In the genomic region with DNA sequence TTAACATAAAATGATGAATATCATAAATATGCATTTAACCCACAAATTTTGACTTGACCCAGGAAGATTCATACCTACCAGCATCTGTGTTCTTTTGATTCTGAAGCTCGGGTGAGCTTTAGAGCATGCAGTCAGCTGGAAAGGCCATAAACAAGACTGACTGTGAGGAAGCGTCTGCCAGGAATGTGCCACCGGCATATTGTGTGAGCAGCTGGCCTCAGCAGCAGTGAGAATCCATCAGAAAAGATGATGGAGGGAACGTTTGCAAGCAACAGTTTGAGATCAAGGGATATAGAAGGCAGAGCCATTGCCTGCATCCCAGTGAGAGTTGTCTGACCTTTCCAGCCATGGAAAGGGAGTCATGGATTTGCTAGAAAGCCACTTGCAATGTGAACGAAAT, we compare ENCODE assay signal across 12 mouse cellular contexts.
A peak's percentile ranks its signal among the peaks of the same experiment; 100 is the strongest.
DNase-seq lines count a peak whose midpoint lies in the region; ATAC-seq lines count a peak whose summit lies in the region.
"Had no signal": no experiment of that assay in that cellular context is flagged by ENCODE, and none has a peak within 500 bp of the region (broad histone marks: within the 10 kb centered on the region; RNA-seq: fewer than 3 reads in every experiment).

No protein-coding gene starts in this region.

- H3K36me3 ChIP-seq in kidney, embryonic 16.5 days (ENCODE audit: insufficient read depth, low read length), result no peaks in the 10 kb centered on the region
- H3K36me3 ChIP-seq: neural tube, embryonic 13.5 days had no signal

- WGBS in kidney, embryonic 16.5 days, result 28% methylated on average over 5 of the region's 5 CpGs

- no peak overlapping the region for H3K4me3 ChIP-seq in kidney, embryonic 16.5 days (ENCODE audit: low read length)
- H3K4me3 ChIP-seq: neural tube, embryonic 13.5 days had no signal

- no peaks in the 10 kb centered on the region for H3K9me3 ChIP-seq in kidney, embryonic 16.5 days (ENCODE audit: low read length)
- H3K9me3 ChIP-seq: neural tube, embryonic 13.5 days had no signal

- ATAC-seq in kidney, embryonic 16.5 days (ENCODE audit: low FRiP score, low TSS enrichment), result peak; percentile 63; the same call in 1 of the 2 replicates
- ATAC-seq in inflammation-experienced regulatory T-cells, adult 6 months, result no peak

- no peaks in the 10 kb centered on the region for H3K27me3 ChIP-seq in kidney, embryonic 16.5 days (ENCODE audit: insufficient read depth, low read length)
- H3K27me3 ChIP-seq: neural tube, embryonic 13.5 days had no signal

- DNase-seq in kidney, adult 8-10 months, result no peak
- peak; percentile 95 for DNase-seq in brain, adult 2 months (ENCODE audit: low read depth, low spot score)
- DNase-seq in cerebellum, adult 18-20 months, result peak; percentile 77 to 78
- DNase-seq in layer of hippocampus, adult 11-12 months (ENCODE audit: low spot score), result peak; percentile 41
- no peak for DNase-seq in heart, adult 8-10 months (ENCODE audit: low spot score)
- DNase-seq in left cerebral cortex, adult 9 months (ENCODE audit: low spot score in 2 of 2), result no peak
- DNase-seq: gastrocnemius, postnatal 14 days; heart, postnatal 14 days had no signal

- H3K9ac ChIP-seq in kidney, embryonic 16.5 days (replicated peaks; ENCODE audit: low read length), result no peak overlapping the region
- H3K9ac ChIP-seq: neural tube, embryonic 13.5 days had no signal

- H3K4me2 ChIP-seq in kidney, embryonic 16.5 days (replicated peaks; ENCODE audit: low read depth, low read length), result no peak overlapping the region
- H3K4me2 ChIP-seq: neural tube, embryonic 13.5 days had no signal

- H3K4me1 ChIP-seq in kidney, embryonic 16.5 days (ENCODE audit: insufficient read depth, low read length), result no peaks in the 10 kb centered on the region
- H3K4me1 ChIP-seq: neural tube, embryonic 13.5 days had no signal

- H3K27ac ChIP-seq in kidney, embryonic 16.5 days (ENCODE audit: low read length), result no peak overlapping the region
- H3K27ac ChIP-seq: macrophage; neural tube, embryonic 13.5 days had no signal

Comparison
In these comparisons a context has a peak if more than half of its experiments do, and no peak if none do; other contexts are left out.
1. DNase-seq: peak in brain, adult 2 months (single experiment), cerebellum, adult 18-20 months (2 of 2) and layer of hippocampus, adult 11-12 months (single experiment); none in kidney, adult 8-10 months (0 of 2), heart, adult 8-10 months (single experiment) and left cerebral cortex, adult 9 months (0 of 2).